Mouse (Mus musculus): ENCODE data around the gene Kcne3. TPM values are rescaled to one million over a fixed set of nuclear protein-coding genes. Genes with fewer than 3 reads are reported as not detected.

Gene Kcne3
- polyA plus RNA-seq, 2 experiments: 0.88 to 1.4 TPM

DNA sequence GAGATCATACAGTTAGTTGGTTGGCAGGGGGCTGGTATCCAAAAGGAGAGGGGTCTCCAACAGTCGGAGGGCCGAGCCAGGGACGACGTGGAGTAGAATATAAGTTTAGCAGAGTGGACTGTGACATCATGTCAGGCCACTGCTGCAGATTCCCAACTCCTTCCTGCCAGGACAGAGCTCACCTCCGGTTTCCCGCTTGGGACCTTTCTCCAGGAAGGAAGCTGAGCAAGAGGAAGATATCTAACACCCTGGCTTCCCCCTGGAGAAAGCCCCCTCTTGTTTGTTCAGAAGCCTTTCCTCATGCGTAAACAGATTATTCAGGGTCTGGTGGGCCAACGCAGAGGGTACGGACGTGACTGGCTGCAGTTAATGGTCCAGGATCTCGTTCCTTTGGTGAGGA lies 7.6 kb upstream of the Kcne3 start:
- 49% methylated on average over 11 of the region's 11 CpGs for WGBS (ENCODE audit: insufficient replicate concordance)
- DNase-seq (ENCODE audit: low read depth in 3 of 3, low spot score in 3 of 3) (no peak), ATAC-seq (ENCODE audit: insufficient read depth) (no peak)

DNA sequence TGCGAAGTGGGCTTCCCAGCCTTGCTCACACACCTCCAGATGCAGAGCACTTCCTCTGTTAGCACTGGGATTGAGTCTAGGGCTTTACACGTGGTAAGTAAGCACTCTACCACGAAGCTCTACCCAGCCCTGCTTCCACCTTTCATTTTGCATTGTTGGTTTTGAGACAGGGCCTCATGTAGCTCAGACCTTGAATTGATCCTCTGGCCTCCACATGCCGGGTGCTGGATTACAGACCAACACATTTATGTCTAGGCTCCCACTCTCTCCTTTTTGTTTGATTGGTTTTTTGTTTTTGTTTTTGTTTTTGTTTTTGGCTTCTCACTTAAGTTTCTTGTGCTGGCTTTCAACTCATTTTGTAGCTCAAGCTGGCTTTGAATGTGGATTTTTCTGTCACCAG lies 5.5 kb upstream of the Kcne3 start:
- no peaks in the 10 kb centered on the region; the same call in 1 of the 2 replicates for H3K27me3 ChIP-seq (ENCODE audit: control insufficient read depth, insufficient read depth, low read length)
- ATAC-seq (ENCODE audit: insufficient read depth) (no peak), DNase-seq (ENCODE audit: low read depth in 3 of 3, low spot score in 3 of 3) (no peak)
- TF ChIP-seq EP300 (IDR thresholded peaks at IDR 0.05; ENCODE audit: low read depth): no peak
- no peak for TF ChIP-seq CTCF (IDR thresholded peaks at IDR 0.05; ENCODE audit: low read depth)
- 38% methylated on average over 4 of the region's 4 CpGs for whole genome bisulfite sequencing (ENCODE audit: insufficient replicate concordance)
- H3K4me2 ChIP-seq (ENCODE audit: low read depth): no peak overlapping the region
- H3K36me3 ChIP-seq (replicated peaks; ENCODE audit: control insufficient read depth, insufficient read depth, low read depth): no peaks in the 10 kb centered on the region
- no peak overlapping the region for H3K27ac ChIP-seq
- H3K4me1 ChIP-seq (replicated peaks; ENCODE audit: control insufficient read depth in 2 of 2, insufficient read depth in 2 of 2, low read length in 1 of 2): no peaks in the 10 kb centered on the region
- no peaks in the 10 kb centered on the region for H3K9me3 ChIP-seq (ENCODE audit: control insufficient read depth, low read length)
- no peak overlapping the region for H3K4me3 ChIP-seq (ENCODE audit: insufficient read depth in 1 of 2, low read depth in 2 of 2, low read length in 2 of 2)
- H3K9ac ChIP-seq (replicated peaks): no peak overlapping the region

More for the DNA sequence above, 7.6 kb upstream of the Kcne3 start:
- H3K4me3 ChIP-seq (ENCODE audit: insufficient read depth in 1 of 2, low read depth in 2 of 2, low read length in 2 of 2): no peak overlapping the region
- H3K27me3 ChIP-seq (ENCODE audit: control insufficient read depth, insufficient read depth, low read length): no peaks in the 10 kb centered on the region; the same call in 1 of the 2 replicates
- no peak overlapping the region for H3K4me2 ChIP-seq (ENCODE audit: low read depth)
- H3K36me3 ChIP-seq (replicated peaks; ENCODE audit: control insufficient read depth, insufficient read depth, low read depth): no peaks in the 10 kb centered on the region
- no peaks in the 10 kb centered on the region for H3K4me1 ChIP-seq (replicated peaks; ENCODE audit: control insufficient read depth in 2 of 2, insufficient read depth in 2 of 2, low read length in 1 of 2)
- H3K27ac ChIP-seq: no peak overlapping the region
- no peaks in the 10 kb centered on the region for H3K9me3 ChIP-seq (ENCODE audit: control insufficient read depth, low read length)
- TF ChIP-seq EP300 (IDR thresholded peaks at IDR 0.05; ENCODE audit: low read depth) (no peak), CTCF (IDR thresholded peaks at IDR 0.05; ENCODE audit: low read depth) (no peak)
- H3K9ac ChIP-seq (replicated peaks): no peak overlapping the region

DNA sequence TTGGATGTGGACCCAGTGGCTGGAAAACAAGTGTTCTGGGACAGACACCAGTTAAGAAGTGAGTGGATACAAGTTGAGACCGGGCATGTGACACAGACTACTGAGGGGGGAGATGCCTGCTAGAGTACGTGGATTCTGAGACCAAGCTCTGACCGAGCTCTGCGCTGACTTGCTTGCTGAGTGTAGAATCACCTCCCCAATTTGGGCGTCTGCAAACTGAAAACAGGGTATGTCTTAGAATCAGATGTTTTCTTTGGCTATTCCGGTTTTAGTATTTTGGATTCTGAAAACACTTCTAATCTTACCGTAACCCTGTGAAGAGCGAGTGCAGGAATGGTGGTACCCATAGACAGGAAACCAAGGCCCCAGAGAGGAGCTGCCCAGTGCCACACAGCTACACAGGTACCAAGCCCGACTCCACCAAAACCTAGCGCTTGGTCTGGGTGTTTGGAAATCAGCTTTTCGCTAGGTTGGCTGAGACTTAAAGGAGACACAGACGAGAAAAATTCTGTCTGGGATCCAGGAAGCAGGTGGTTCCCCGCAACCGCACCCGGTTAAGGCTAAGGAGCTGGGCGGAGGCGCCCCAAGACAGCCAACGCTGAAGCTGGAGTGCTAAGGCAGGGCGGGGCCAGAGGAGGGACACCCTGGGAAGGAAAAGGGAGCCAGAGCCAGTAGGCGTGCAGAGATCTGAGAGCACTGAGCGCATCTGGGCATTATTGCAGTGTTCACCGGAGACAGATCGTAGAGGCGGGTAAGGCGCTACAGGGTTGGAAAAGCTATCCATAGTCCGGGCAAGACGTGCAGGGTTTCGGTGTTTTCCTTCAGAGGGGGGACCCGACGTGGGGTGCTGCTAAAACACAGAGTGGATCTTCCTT lies 2.0 kb downstream of the Kcne3 start:
- H3K4me2 ChIP-seq (ENCODE audit: low read depth): peak overlapping the region; percentile 62
- H3K27me3 ChIP-seq (ENCODE audit: control insufficient read depth, insufficient read depth, low read length): peaks cover 20% of the 10 kb centered on the region
- ATAC-seq (ENCODE audit: insufficient read depth) (peak; percentile 68), DNase-seq (ENCODE audit: low read depth in 3 of 3, low spot score in 3 of 3) (peak in 2 of 3 experiments; percentile 31 to 32)
- peaks cover 17 to 23% of the 10 kb centered on the region in 2 experiments for H3K4me1 ChIP-seq (replicated peaks; ENCODE audit: control insufficient read depth in 2 of 2, insufficient read depth in 2 of 2, low read length in 1 of 2)
- no peaks in the 10 kb centered on the region for H3K9me3 ChIP-seq (ENCODE audit: control insufficient read depth, low read length)
- peak overlapping the region; percentile 25; the same call in 1 of the 2 replicates for H3K9ac ChIP-seq (replicated peaks)
- no peak overlapping the region for H3K27ac ChIP-seq
- no peaks in the 10 kb centered on the region for H3K36me3 ChIP-seq (replicated peaks; ENCODE audit: control insufficient read depth, insufficient read depth, low read depth)
- 6% methylated on average over 30 of the region's 30 CpGs for WGBS (ENCODE audit: insufficient replicate concordance)
- TF ChIP-seq CTCF (IDR thresholded peaks at IDR 0.05; ENCODE audit: low read depth) (no peak), EP300 (IDR thresholded peaks at IDR 0.05; ENCODE audit: low read depth) (no peak)
- peak overlapping the region; percentile 41 to 52 for H3K4me3 ChIP-seq (ENCODE audit: insufficient read depth in 1 of 2, low read depth in 2 of 2, low read length in 2 of 2)

DNA sequence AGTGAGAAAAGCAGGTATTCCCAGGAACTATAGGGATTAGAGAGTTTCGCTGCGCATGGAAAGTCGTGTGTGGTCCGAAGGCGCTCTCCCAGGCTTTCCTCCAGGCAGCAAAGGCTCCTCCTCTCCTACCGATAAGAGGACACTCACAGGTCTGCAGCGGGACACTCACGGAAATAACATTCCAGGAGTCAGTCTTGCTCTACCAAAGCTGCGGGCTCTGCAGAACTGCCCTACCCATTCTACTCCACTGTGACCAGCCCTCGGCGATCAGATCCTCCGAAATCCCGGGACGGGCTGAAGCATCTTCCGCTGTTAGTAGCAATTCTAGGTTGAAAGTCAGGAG lies 2.6 kb downstream of the Kcne3 start:
- peaks cover 17 to 23% of the 10 kb centered on the region in 2 experiments for H3K4me1 ChIP-seq (replicated peaks; ENCODE audit: control insufficient read depth in 2 of 2, insufficient read depth in 2 of 2, low read length in 1 of 2)
- H3K27me3 ChIP-seq (ENCODE audit: control insufficient read depth, insufficient read depth, low read length): peaks cover 20% of the 10 kb centered on the region
- TF ChIP-seq EP300 (IDR thresholded peaks at IDR 0.05; ENCODE audit: low read depth) (no peak), CTCF (IDR thresholded peaks at IDR 0.05; ENCODE audit: low read depth) (no peak)
- H3K4me2 ChIP-seq (ENCODE audit: low read depth): peak overlapping the region; percentile 62
- peak overlapping the region; percentile 25; the same call in 1 of the 2 replicates for H3K9ac ChIP-seq (replicated peaks)
- DNase-seq (ENCODE audit: low read depth in 3 of 3, low spot score in 3 of 3) (no peak), ATAC-seq (ENCODE audit: insufficient read depth) (peak; percentile 49; the same call in 1 of the 2 replicates)
- no peaks in the 10 kb centered on the region for H3K9me3 ChIP-seq (ENCODE audit: control insufficient read depth, low read length)
- WGBS (ENCODE audit: insufficient replicate concordance): 3% methylated on average over 15 of the region's 15 CpGs
- H3K36me3 ChIP-seq (replicated peaks; ENCODE audit: control insufficient read depth, insufficient read depth, low read depth): no peaks in the 10 kb centered on the region
- H3K4me3 ChIP-seq (ENCODE audit: insufficient read depth in 1 of 2, low read depth in 2 of 2, low read length in 2 of 2): peak overlapping the region; percentile 41 to 52
- no peak overlapping the region for H3K27ac ChIP-seq

DNA sequence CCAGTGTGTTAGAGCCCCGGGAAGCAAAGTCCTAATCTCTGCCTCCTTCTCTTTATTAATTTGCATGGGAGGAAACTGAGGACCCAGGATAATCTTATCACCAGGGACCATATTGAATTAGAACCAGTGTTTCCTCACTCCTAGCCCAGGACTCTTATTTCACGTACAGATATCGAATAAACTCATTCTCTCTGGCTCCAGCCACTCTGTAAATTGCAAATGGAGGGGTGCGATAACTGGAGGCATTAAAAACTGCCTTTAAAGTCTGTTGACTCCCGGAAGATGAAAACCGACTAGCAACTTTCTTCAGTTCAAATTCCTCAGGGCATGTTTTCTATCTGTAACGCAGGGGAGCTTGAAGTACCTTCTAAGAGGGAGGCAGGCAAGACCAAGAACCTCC lies 3.1 kb downstream of the Kcne3 start:
- peak; percentile 61 to 68 (median 61) for DNase-seq (ENCODE audit: low read depth in 3 of 3, low spot score in 3 of 3)
- Histone ChIP-seq H3K27ac (no peak overlapping the region), H3K4me1 (replicated peaks; ENCODE audit: control insufficient read depth in 2 of 2, insufficient read depth in 2 of 2, low read length in 1 of 2) (peaks cover 17 to 23% of the 10 kb centered on the region in 2 experiments), H3K9me3 (ENCODE audit: control insufficient read depth, low read length) (no peaks in the 10 kb centered on the region), H3K4me2 (ENCODE audit: low read depth) (peak overlapping the region; percentile 62), H3K4me3 (ENCODE audit: insufficient read depth in 1 of 2, low read depth in 2 of 2, low read length in 2 of 2) (no peak overlapping the region), H3K27me3 (ENCODE audit: control insufficient read depth, insufficient read depth, low read length) (peaks cover 20% of the 10 kb centered on the region), H3K9ac (replicated peaks) (no peak overlapping the region), H3K36me3 (replicated peaks; ENCODE audit: control insufficient read depth, insufficient read depth, low read depth) (no peaks in the 10 kb centered on the region)
- TF ChIP-seq EP300 (IDR thresholded peaks at IDR 0.05; ENCODE audit: low read depth): peak; percentile 87
- TF ChIP-seq CTCF (IDR thresholded peaks at IDR 0.05; ENCODE audit: low read depth): no peak
- WGBS (ENCODE audit: insufficient replicate concordance): 9% methylated on average over 7 of the region's 7 CpGs
- peak; percentile 81 for ATAC-seq (ENCODE audit: insufficient read depth)

Measured in liver, embryonic 14.5 days (tissue).